Mouse (Mus musculus) adrenal gland, postnatal 36 days (tissue): ENCODE measurements at regions not wholly inside any gene's neighbourhood (a gene's known extent, or its start where the extent isn't known, plus 50 kb on each side); places are given as distances from the start of the nearest gene placed in this dataset.
A peak's percentile ranks its signal among the peaks of the same experiment; 100 is the strongest.

Experiments used
- DNase-seq, 2 experiments: peaks; one replicate each; pipeline ENCODE4 v3.0.0; 2021; ENCODE audit warnings: mixed read lengths in 1 of 2

DNA sequence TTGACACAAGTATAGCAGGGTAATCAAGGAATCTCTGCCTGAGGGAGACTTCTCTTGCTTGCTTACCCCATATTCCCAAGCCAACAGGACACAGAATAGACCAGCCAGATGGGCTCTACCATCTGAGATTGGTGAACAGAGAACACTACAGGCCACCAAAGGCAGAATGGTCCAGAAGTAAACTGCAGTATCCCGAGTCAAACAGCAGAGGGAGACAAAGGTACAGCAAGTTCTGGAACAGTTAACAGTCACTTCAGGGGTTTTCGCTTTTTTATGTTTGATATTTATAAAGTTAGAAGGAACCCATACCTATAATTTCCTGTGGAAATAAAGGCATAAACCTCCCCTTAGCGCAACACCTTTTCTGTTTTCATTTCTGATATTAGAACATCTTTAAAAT is 325.5 kb upstream of the 9130204L05Rik start:
- DNase-seq: peak; percentile 2 to 5
